Mouse (Mus musculus) left cerebral cortex, adult 8-10 months (tissue): ENCODE results near the gene Nkx2-1. TPM values are rescaled to one million over a fixed set of nuclear protein-coding genes. Genes with fewer than 3 reads are reported as not detected.

ENCODE experiments used
- DNase-seq, 2 experiments: peaks; one replicate each; pipeline ENCODE4 v3.0.0; 2022; ENCODE audit warnings: low spot score in 2 of 2
- total RNA-seq, 4 experiments: library from RNA; stranded (reverse); gene quantifications; 2 replicates each; pipeline ENCODE4 v1.2.4; 2022

Gene Nkx2-1
- total RNA-seq, 4 experiments from 2014 or later: 0.89 to 2.3 (median 1.5) TPM

- no peak for DNase-seq
Observed at GRCm38 (mm10) chr12:56524201-56524600, 12.5 kb downstream of the Nkx2-1 start.

- no peak for DNase-seq
Observed at GRCm38 (mm10) chr12:56522191-56522590, 14.5 kb downstream of the Nkx2-1 start.

GRCm38 (mm10) chr12:56521106-56521840, 15.4 kb downstream of the Nkx2-1 start:
- DNase-seq: no peak

- no peak for DNase-seq
Observed at GRCm38 (mm10) chr12:56520396-56521105, 16.2 kb downstream of the Nkx2-1 start.

- no peak for DNase-seq
Observed at GRCm38 (mm10) chr12:56519738-56520191, 16.9 kb downstream of the Nkx2-1 start.

- no peak for DNase-seq
Observed at GRCm38 (mm10) chr12:56519071-56519737, 17.5 kb downstream of the Nkx2-1 start.

- DNase-seq: no peak
Observed at GRCm38 (mm10) chr12:56518221-56518620, 18.5 kb downstream of the Nkx2-1 start.

GRCm38 (mm10) chr12:56514831-56515230, 21.9 kb downstream of the Nkx2-1 start:
- DNase-seq: no peak

GRCm38 (mm10) chr12:56508413-56508812, 28.3 kb downstream of the Nkx2-1 start:
- no peak for DNase-seq

GRCm38 (mm10) chr12:56487046-56487445, 49.7 kb downstream of the Nkx2-1 start:
- no peak for DNase-seq

- no peak for DNase-seq
Observed at GRCm38 (mm10) chr12:56482606-56483005, 54.1 kb downstream of the Nkx2-1 start.

Other genes starting within 250 kb of the Nkx2-1 start
- 10 to 100 TPM; 22.6 to 26.6 (median 22.9) TPM for gene Mbip, start 191.0 kb downstream of the Nkx2-1 start, total RNA-seq
- under 1 TPM in 3 of 4 experiments, not detected in 1; 0.34 to 0.39 (median 0.39) TPM for gene Nkx2-9, start 76.4 kb upstream of the Nkx2-1 start, total RNA-seq
- gene Pax9, start 154.9 kb upstream of the Nkx2-1 start, total RNA-seq: not detected